Mouse (Mus musculus): ENCODE data around the gene Ggt7.
"Not testable (repeated sequence)": the region's sequence is repeated elsewhere in the genome, so short reads cannot be mapped to it uniquely, and the experiment has no call there.

Gene Ggt7

GRCm38 (mm10) chr2:155517455-155518423 lies at the start of gene Ggt7, which contains the start of gene Acss2:
TSS of gene Ggt7 (minus strand) at chr2:155518237.
TSS of gene Acss2 (plus strand) at chr2:155517948.
- DNase-seq (ENCODE audit: low spot score in 2 of 2) = peak; percentile 98 to 99

- no peak for DNase-seq (ENCODE audit: low spot score in 2 of 2)
Measured at GRCm38 (mm10) chr2:155567751-155568150, 49.7 kb upstream of the Ggt7 start.

GRCm38 (mm10) chr2:155562934-155563333 lies 44.9 kb upstream of the Ggt7 start:
- DNase-seq (ENCODE audit: low spot score in 2 of 2) = peak; percentile 34 to 56

GRCm38 (mm10) chr2:155562209-155562608 lies 44.2 kb upstream of the Ggt7 start:
- no peak for DNase-seq (ENCODE audit: low spot score in 2 of 2)

GRCm38 (mm10) chr2:155554426-155554985 lies 36.5 kb upstream of the Ggt7 start:
- DNase-seq (ENCODE audit: low spot score in 2 of 2) = peak in 1 of 2 experiments; percentile 16

- DNase-seq (ENCODE audit: low spot score in 2 of 2) = peak; percentile 55 to 73
Measured at GRCm38 (mm10) chr2:155552949-155553354, 34.9 kb upstream of the Ggt7 start.

GRCm38 (mm10) chr2:155552336-155552735 lies 34.3 kb upstream of the Ggt7 start:
- DNase-seq (ENCODE audit: low spot score in 2 of 2) = no peak

- DNase-seq (ENCODE audit: low spot score in 2 of 2) = no peak
Measured at GRCm38 (mm10) chr2:155546955-155547354, 28.9 kb upstream of the Ggt7 start.

GRCm38 (mm10) chr2:155540822-155541458 lies 22.9 kb upstream of the Ggt7 start:
- DNase-seq (ENCODE audit: low spot score in 2 of 2) = no peak

GRCm38 (mm10) chr2:155539696-155540095 lies 21.7 kb upstream of the Ggt7 start:
- no peak for DNase-seq (ENCODE audit: low spot score in 2 of 2)

- not testable (repeated sequence) for DNase-seq (ENCODE audit: low spot score in 2 of 2)
Measured at GRCm38 (mm10) chr2:155538463-155539057, 20.5 kb upstream of the Ggt7 start.

GRCm38 (mm10) chr2:155537761-155538462 lies 19.9 kb upstream of the Ggt7 start:
- DNase-seq (ENCODE audit: low spot score in 2 of 2) = no peak

GRCm38 (mm10) chr2:155536292-155536691 lies 18.3 kb upstream of the Ggt7 start:
- DNase-seq (ENCODE audit: low spot score in 2 of 2) = no peak

- no peak for DNase-seq (ENCODE audit: low spot score in 2 of 2)
Measured at GRCm38 (mm10) chr2:155527367-155527766, 9.3 kb upstream of the Ggt7 start.

GRCm38 (mm10) chr2:155524378-155524777 lies 6.3 kb upstream of the Ggt7 start:
- no peak for DNase-seq (ENCODE audit: low spot score in 2 of 2)

- DNase-seq (ENCODE audit: low spot score in 2 of 2) = no peak
Measured at GRCm38 (mm10) chr2:155523706-155524105, 5.7 kb upstream of the Ggt7 start.

- DNase-seq (ENCODE audit: low spot score in 2 of 2) = peak in 1 of 2 experiments; percentile 16
Measured at GRCm38 (mm10) chr2:155518531-155519270, 664 bp upstream of the Ggt7 start.

- DNase-seq (ENCODE audit: low spot score in 2 of 2) = peak; percentile 48 to 49
Measured at GRCm38 (mm10) chr2:155515941-155516340, 2.1 kb downstream of the Ggt7 start.

- peak; percentile 85 to 86 for DNase-seq (ENCODE audit: low spot score in 2 of 2)
Measured at GRCm38 (mm10) chr2:155514666-155515065, 3.4 kb downstream of the Ggt7 start.

- DNase-seq (ENCODE audit: low spot score in 2 of 2) = no peak
Measured at GRCm38 (mm10) chr2:155513543-155513942, 4.5 kb downstream of the Ggt7 start.

GRCm38 (mm10) chr2:155512479-155512878 lies 5.6 kb downstream of the Ggt7 start:
- peak; percentile 49 to 60 for DNase-seq (ENCODE audit: low spot score in 2 of 2)

Measured in natural killer cell, adult 2 months (primary cell).